Mouse (Mus musculus) heart, postnatal 0 days (tissue): ENCODE measurements around the gene Ssc4d.

Experiments
- CTCF ChIP-seq: IDR thresholded peaks from 2 replicates; pipeline ENCODE4 v1.5.1; 2016; ENCODE audit warnings: antibody characterized with exemption, control low read depth, low read depth
- EP300 ChIP-seq: IDR thresholded peaks from 2 replicates; pipeline ENCODE4 v1.6.1; 2016; ENCODE audit warnings: antibody characterized with exemption, low read depth

GRCm38 (mm10) chr5:135918059-135918437, 56.3 kb downstream of the Ssc4d start:
- TF ChIP-seq CTCF (no peak), EP300 (no peak)
